Mouse (Mus musculus) mesoderm, embryonic 11.5 days (tissue): Measurements from ENCODE around the gene Eif6.

Experiments
- DNase-seq: peaks from one replicate; pipeline ENCODE4 v3.0.0-alpha.2; 2012; ENCODE audit warnings: low read depth, low spot score

Gene Eif6

DNA sequence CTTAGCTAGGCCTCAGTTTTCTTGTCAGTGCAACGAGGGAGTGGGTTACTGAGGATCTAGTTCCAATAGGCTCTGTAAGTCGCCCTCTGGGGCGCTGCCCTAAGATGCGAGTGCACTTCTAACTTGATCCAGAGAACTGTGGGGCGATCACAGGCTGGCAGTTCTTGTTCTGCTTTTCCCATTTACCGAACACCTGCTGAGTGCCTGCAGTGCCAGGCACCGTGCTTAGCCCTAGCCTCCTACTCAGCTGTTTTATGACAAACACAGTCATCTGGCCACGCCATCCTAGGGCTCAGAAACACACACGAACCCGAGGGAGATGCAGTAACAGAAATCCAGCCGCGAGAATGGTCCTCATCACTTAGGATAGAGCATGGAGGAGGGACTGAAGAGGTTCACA lies 33.8 kb downstream of the Eif6 start:
- DNase-seq = no peak

DNA sequence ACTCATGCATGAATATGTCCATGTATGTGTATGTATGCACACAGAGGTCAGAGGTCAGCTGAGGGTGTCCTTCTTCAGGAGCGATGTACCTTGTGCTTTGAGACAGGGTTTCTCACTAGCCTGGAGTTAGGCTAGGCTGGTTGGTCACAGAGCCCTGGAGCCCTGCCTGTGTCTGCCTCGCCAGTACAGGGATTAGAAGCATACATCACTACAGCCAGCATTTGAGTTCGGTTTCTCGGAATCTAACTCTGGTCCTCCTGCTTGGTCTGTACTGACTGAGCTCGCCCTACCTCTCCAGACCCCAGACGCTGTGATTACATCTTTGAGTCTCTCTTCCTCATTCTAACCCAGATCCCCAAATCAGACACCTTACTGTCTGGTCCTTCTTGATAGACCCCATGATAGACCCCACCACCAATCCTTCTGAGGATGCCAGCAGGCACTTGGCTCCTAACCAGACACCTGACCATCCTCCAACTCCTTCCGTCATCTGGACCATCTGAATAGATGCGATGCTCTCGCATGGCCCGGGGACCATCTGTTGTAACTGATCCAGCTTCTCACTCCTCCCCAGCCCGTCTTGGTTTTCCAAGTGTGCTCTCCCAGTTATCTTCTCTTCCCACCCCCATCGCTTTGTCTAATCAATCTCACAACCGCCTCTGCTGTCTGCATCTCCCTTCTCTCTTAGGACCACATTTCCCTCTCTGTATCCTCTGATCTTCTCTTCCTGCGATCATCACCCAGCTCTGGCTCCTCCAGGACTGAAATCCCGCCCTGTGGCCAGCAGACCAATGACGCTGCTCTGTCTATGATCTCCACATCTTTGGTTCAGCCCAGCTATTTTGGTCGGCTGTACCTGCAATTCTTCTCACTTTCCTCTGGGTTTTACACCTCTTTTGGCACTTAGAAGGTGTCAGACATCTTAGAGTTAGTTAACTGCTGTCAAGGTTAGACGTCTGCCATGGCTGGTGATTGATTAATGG lies 38.5 kb downstream of the Eif6 start:
- DNase-seq = no peak

DNA sequence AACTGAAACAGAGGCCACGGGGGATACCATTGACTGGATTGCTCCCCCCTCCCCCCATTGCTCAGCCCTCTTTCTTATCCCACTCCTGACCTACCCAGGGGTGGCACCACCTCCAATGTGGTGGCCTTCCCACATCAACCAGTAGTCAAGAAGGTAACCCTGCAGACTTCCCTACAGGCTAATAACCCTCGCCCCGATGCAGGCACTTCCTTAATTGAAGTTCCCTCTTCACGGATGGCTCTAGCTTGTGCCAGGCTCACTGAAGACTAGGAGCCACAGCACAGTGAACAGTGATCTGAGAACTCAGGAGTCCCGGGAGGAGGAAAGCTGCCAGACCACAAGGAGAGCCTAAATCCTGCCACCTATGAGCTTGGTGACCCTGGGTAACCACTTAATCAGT lies 39.8 kb downstream of the Eif6 start:
- no peak for DNase-seq

DNA sequence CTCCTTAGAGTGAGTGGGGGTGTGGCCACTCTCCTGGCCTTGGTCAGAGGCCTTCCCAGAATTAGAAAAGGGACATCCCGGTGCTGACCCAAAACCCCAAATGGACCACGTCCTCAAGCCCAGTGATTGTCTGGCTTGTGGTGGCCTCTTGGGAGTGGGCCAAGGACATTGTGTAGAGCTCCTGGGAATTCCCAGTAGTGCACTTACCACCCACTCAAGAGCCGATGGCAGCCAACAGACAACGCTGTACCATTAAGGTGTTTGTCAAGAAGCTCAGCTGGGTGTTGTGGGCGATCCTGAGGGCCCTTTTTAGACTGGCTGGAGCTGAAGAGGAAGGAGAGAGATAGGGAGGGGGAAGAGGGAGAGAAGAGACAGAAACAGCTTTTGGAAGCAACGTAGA lies 42.2 kb downstream of the Eif6 start:
- DNase-seq = no peak

DNA sequence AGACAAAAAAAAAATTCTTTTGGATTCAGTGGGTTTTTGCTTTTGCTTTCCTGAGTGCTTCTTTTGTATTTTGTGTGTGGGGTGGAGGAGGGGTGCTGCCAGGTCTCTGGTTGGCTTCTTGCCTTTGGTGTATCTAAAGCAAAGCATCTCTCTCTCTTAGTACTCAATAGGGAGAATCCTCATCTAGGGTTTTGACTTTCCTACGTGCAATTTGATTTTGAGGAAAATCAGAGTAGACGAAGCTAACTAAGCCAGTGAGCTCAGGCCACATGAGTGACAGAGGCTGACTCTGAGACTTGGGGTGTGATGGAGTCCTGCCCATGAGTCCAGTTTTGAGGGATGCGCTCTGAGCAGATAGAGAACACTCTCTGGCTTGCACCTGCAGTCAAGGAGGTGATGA lies 47.2 kb downstream of the Eif6 start:
- DNase-seq = no peak

DNA sequence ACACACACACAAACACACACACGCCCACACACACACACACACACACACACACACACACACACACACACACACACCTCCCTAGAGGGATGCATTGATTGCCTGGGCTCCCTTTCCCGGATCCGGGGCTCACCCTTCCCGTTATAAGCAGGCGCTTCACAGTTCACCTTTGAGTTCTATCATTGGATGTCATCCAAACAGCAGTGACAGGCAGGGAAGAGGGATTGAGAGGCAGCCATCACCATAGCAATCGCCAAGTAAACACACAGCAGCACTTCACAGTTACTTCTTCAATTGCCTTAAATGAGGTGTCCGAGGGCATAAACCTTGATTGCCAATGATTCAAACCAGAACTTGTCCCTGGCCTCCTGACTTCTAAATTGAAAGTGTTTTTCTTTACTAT lies 47.7 kb downstream of the Eif6 start:
- DNase-seq = no peak

DNA sequence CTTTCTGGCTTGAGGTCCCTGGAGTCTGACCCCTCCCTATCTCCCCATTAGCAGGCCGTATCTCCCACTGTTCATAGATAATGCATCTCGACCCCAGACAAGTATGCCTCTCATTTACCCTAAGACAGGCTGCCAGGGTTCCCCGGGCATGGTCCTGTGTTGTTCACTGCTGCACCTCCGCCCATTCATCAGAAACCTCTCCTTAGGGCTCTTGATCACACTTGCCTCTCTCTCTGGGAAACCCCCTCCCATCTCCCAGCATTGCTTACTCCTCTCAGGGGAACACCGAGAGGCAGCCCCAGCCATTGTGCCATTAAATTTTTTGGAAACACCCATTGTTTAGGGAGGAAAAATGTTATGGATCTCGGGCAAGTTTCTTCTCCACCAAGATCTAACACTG lies 48.7 kb downstream of the Eif6 start:
- no peak for DNase-seq

DNA sequence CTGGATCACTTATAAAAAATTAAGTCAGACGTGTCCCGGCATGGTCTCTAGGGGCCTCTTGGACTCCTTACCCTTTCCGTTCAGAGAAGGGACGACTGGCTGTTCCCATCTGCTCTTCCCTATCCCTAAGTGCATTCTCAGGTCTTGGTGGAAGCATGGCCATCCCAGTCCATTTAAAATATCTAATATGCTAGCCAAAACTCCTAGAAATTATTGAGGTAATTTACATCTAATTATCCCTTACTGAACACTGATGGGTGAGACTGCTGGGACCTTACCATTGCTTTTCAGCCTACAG lies 49.1 kb downstream of the Eif6 start:
- DNase-seq = no peak

DNA sequence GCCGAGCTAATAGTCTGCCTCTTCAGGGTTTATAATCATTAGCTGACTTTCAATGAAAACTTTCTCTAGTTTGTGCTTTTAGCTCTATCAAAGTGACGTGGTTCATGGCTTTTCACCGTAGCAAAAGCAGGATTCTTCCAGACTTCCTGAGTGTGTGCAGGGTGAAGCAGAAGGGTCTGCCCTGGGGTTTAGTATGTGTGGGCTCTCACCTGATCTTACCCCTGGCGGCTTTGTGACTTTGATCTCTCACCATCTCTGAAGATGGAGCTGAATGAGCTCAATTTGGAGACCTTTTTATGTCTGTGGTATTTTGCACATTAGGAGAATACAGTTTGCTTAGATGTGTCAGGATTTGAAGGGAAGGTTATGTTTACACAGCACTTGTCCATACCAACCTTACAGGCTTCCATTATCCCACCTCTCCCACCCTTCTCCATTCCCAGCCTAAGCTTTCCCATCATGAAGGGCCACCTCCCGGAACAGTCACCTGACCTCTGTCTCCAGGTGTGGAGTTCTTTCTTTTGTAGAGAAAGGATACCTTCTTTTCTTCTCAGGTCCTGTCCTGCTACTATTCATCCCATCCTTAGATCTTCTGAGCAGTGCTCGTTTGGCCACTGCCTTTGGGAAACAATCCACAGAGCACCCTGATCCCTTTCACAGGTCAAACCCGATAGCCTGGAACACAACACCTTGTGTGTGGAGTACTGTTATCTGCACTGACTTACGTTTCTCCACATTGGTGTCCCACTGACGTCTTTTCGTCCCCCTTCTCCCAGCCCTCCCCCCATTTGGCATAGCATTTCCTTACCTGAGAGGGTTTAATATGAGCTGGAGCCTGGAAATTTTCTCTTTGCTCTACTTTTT lies 49.7 kb downstream of the Eif6 start:
- DNase-seq = no peak

DNA sequence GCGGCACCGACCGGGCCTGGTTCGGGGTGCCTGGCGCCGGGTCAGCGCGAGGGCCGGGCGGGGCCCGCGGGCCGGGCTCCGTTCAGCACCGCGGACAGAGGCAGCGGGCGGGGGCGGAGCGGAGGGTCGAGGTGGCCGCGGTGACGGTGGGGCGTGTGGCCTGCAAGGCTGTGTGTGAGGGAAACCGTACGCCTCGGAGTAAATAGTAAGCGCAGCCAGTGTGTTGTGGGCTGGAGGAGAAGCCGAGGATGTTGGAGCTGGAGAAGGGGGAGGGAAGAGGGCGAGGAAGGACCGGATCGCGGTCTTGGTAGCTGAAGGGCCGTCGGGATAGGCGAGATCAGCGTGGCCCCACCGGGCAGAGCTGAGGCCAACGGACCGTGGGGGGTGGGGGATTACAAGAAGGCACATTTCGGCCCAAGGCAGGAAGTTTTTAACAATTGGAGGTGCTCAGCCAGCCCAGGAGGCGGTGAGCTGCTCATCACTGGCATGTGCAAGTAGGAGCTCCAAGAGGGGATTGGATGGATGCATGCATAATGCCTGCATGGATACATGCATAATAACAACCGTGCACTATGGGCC lies 51.0 kb downstream of the Eif6 start:
- peak; percentile 56 for DNase-seq

DNA sequence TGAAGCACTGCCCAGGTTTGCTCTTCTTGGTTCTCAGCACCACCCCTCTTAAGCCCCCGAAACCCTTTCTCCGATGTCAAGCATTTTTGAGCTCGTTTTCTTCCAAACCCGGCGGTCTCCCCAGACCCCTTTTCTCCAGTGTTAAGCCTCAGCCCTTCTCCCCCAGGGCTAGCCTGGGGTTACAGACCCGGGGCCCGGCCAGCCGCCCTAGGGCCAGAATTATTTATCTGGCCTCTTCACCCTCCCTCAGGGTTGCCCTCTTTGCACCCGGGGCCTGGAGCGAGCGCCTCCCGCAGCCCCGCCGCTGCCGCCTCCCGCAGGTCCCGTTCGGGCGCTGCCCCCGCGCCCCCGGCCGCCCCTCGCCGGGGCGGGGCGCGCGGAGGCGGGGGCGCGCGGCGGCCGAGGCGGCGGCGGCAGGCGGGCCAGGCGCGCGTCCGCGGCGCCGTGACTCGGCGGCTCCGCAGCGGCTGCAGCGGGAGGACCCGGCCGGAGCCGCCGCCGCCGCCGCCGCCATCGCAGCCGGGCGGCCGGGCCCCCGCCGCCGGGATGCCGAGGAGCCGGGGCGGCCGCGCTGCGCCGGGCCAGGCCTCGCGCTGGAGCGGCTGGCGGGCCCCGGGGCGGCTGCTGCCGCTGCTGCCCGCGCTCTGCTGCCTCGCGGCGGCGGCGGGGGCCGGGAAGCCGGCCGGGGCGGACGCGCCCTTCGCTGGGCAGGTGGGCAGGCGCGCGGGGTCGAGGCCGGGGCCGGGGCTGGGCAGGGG lies 51.6 kb downstream of the Eif6 start, which contains the start of gene Mmp24:
Mmp24 (plus strand) TSS at position 416 of the 758 bp plus-strand sequence.
- no peak for DNase-seq

DNA sequence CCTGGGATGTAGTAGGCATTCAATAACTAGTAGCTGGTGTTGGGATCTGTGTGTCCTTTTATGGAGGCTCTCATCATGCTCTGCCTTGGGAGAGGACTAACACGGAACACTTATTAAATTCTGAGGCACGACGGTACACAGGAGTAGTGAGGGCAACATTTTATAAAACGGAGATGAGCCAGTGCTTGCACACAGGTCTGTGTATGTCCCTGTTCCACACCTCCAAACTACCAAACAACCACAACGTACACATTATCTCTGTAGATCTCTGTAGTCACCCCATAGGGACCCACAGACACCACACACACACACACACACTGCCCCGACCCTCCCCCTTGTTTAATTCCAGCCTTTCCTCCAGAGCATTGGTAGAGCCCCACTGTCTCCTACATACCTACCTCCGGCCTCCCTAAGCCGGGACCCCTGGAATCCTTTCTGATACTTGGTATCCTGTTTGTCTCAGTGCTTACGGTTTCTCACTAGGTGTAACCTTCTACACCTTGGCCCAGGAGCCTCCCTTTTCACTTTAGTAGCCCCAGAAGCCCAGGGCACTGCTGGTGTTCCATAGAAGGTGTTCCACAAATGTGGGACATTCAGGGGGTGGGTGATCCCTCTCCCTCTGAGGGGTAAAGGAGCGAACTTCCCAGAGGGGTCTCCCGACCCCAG lies 52.3 kb downstream of the Eif6 start:
- DNase-seq = no peak

DNA sequence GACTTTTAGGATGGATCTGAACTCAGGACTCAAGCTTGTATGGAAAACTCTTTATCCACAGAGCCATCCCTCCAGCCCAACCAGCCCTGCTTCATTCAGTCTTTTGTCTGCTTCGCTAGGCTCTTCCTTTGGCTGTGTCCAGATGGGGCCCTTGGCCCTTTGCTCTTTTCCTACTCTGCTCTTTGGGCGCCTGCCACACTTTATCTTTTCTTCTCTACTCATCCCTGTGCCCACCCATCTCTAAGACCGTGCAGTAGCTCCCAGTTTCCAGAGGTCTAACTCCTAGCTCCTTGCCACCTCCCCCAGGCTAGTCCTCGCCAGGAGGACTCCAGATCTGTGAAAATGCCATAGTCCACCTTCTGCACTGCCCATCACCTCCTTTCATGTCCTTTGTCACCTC lies 53.1 kb downstream of the Eif6 start:
- no peak for DNase-seq
